In genomic region chr2:5561446-5561845, GRCm38 (mm10) we compare ENCODE assay signal across 34 mouse cellular contexts.
"Had no signal": no experiment of that assay in that cellular context is flagged by ENCODE, and none has a peak within 500 bp of the region (broad histone marks: within the 10 kb centered on the region; RNA-seq: fewer than 3 reads in every experiment).

No protein-coding gene starts in this region.

- H3K27ac ChIP-seq: heart, embryonic 13.5 days; heart, embryonic 15.5 days; hindbrain, embryonic 10.5 days; hindbrain, embryonic 12.5 days; hindbrain, embryonic 13.5 days; hindbrain, embryonic 14.5 days; hindbrain, embryonic 15.5 days; hindbrain, postnatal 0 days; intestine, embryonic 15.5 days; kidney, embryonic 15.5 days; kidney, postnatal 0 days; layer of hippocampus, adult 2 months; left cerebral cortex, adult 2 months had no signal

- H3K9ac ChIP-seq: heart, embryonic 12.5 days; heart, embryonic 13.5 days; heart, embryonic 15.5 days; hindbrain, embryonic 12.5 days; hindbrain, embryonic 13.5 days; hindbrain, embryonic 14.5 days; hindbrain, embryonic 15.5 days; intestine, embryonic 15.5 days; kidney, embryonic 15.5 days had no signal

- ATAC-seq: hindbrain, embryonic 16.5 days; hindbrain, postnatal 0 days; inflammation-experienced regulatory T-cells, adult 6 months; intestine, embryonic 15.5 days; intestine, embryonic 16.5 days; intestine, postnatal 0 days had no signal

- H3K27me3 ChIP-seq: heart, embryonic 12.5 days; heart, embryonic 13.5 days; heart, embryonic 15.5 days; hindbrain, embryonic 12.5 days; hindbrain, embryonic 13.5 days; hindbrain, embryonic 15.5 days; intestine, embryonic 15.5 days; kidney, embryonic 15.5 days had no signal

- DNase-seq: heart, postnatal 14 days; heart, postnatal 36 days; heart, postnatal 4 days; kidney, adult 11 months; kidney, adult 18-20 months; kidney, adult 2 months; kidney, adult 8-10 months; kidney, adult 9 months; kidney, postnatal 10 days; kidney, postnatal 14 days; kidney, postnatal 25 days; kidney, postnatal 36 days; kidney, postnatal 4 days; layer of hippocampus, adult 9-11 months; layer of hippocampus, postnatal 36 days had no signal

- H3K36me3 ChIP-seq: heart, embryonic 12.5 days; heart, embryonic 13.5 days; heart, embryonic 15.5 days; hindbrain, embryonic 10.5 days; hindbrain, embryonic 12.5 days; hindbrain, embryonic 13.5 days; hindbrain, embryonic 15.5 days; intestine, embryonic 15.5 days; kidney, embryonic 15.5 days had no signal

- H3K4me1 ChIP-seq: heart, embryonic 12.5 days; heart, embryonic 13.5 days; heart, embryonic 15.5 days; hindbrain, embryonic 10.5 days; hindbrain, embryonic 12.5 days; hindbrain, embryonic 13.5 days; hindbrain, embryonic 15.5 days; intestine, embryonic 15.5 days; kidney, embryonic 15.5 days had no signal

- H3K4me3 ChIP-seq: heart, embryonic 12.5 days; heart, embryonic 13.5 days; heart, embryonic 15.5 days; hindbrain, embryonic 10.5 days; hindbrain, embryonic 12.5 days; hindbrain, embryonic 13.5 days; hindbrain, embryonic 15.5 days; intestine, embryonic 15.5 days; kidney, embryonic 15.5 days; layer of hippocampus, adult 2 months; left cerebral cortex, adult 2 months had no signal

- H3K9me3 ChIP-seq: heart, embryonic 12.5 days; heart, embryonic 13.5 days; heart, embryonic 15.5 days; hindbrain, embryonic 10.5 days; hindbrain, embryonic 12.5 days; hindbrain, embryonic 13.5 days; hindbrain, embryonic 15.5 days; intestine, embryonic 15.5 days; kidney, embryonic 15.5 days had no signal

- H3K4me2 ChIP-seq: heart, embryonic 11.5 days; heart, embryonic 12.5 days; heart, embryonic 13.5 days; heart, embryonic 15.5 days; hindbrain, embryonic 12.5 days; hindbrain, embryonic 13.5 days; hindbrain, embryonic 14.5 days; hindbrain, embryonic 15.5 days; intestine, embryonic 15.5 days; kidney, embryonic 15.5 days had no signal
